Mouse (Mus musculus) retina, postnatal 1 day (tissue): Measurements from ENCODE around the gene Gimap3.

Experiments
- DNase-seq: peaks from one replicate; pipeline ENCODE4 v3.0.0-alpha.2; 2012

The Gimap3 gene

DNA sequence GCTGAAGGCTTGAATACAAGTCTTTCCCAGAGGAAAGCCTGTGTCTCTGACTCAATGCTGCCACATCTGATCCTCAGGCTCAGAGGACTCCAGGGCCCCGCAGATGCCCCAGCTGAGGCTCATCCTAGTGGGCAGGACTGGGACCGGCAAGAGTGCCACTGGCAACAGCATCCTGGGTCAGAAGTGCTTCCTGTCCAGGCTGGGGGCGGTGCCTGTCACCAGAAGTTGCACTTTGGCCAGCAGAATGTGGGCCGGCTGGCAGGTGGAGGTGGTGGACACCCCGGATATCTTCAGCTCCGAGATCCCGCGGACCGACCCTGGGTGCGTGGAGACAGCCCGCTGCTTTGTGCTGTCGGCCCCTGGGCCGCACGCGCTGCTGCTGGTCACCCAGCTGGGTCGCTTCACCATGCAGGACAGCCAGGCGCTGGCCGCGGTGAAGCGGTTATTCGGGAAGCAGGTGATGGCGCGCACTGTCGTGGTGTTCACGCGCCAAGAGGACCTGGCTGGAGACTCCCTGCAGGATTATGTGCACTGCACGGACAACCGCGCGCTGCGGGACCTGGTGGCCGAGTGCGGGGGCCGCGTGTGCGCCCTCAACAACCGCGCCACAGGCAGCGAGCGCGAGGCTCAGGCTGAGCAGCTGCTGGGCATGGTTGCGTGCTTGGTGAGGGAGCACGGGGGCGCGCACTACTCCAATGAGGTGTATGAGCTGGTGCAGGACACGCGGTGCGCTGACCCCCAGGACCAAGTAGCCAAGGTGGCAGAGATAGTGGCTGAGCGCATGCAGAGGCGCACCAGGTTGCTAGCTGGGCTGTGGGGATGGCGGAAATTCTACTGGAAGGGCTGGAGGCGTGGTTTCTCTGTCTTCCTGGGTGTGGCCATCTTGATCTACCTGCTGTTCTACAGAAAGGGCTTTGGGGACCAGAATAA is 28.0 kb downstream of the Gimap3 start:
- peak; percentile 34 for DNase-seq

GRCm38 (mm10) chr6:48741711-48742206 is 28.9 kb downstream of the Gimap3 start:
- DNase-seq, result no peak

DNA sequence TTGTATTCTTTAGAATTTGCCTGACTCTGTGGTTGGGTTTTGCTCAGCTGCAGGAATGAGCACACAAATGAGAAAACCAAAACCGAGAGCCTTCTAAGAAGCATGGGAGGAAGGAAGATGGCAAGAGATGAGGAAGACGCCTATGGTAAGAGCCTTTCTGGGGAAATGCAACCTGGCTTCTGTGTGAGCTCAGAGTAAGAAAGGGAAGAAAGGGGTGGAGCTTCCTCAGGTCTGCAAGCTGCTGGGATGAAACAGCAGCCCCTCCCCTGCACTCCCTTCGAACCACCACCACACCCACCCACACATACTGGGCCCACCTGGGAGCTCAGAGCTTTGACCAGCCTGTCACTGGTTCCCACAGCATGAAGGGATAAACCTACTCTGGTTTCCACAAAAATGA is 29.4 kb downstream of the Gimap3 start:
- DNase-seq, result no peak

DNA sequence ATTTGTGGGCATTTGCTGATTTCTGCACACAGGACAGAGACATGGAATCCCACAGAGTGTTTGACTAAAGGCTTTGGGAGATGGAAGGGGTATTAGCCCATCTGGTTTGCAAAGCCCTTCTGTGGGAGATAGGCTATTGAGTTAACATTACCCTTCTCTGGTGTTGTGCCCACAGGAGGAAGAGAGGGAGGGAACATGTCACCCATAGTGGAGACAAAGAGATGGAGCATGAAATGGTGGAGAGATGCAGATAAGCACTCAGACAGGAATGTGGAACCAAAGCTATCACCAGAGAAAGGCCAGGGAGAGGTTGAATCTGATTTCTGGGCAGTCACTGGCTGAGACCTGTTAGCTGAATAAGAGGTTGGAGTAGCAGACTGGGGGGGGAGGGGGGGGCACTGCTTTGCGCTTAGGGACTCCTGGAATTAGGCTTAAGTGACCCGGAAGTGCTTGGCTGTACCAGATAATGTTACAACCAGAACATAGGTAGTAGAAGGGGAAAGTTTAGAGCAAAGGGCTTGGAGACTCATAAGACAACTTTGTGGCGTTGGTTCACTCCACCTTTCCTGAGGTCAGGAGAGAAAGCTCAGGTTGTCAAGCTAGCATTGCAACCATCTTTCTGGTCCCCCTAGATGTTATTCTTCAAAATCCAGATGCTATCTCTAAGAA is 30.0 kb downstream of the Gimap3 start:
- no peak for DNase-seq

DNA sequence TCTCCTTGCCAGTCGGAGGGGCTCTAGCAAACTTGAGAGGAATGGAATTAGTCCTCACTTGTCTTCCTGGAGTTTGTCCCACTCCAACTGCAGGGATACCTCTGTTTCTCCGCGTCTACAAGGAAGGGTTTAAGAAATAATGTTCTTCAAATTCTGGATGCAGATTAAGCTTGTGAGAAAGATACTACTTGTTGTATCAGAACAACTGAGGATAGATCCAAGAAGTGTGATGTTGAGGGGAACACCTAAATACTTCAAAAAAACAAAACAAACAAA is 30.9 kb downstream of the Gimap3 start:
- no peak for DNase-seq

DNA sequence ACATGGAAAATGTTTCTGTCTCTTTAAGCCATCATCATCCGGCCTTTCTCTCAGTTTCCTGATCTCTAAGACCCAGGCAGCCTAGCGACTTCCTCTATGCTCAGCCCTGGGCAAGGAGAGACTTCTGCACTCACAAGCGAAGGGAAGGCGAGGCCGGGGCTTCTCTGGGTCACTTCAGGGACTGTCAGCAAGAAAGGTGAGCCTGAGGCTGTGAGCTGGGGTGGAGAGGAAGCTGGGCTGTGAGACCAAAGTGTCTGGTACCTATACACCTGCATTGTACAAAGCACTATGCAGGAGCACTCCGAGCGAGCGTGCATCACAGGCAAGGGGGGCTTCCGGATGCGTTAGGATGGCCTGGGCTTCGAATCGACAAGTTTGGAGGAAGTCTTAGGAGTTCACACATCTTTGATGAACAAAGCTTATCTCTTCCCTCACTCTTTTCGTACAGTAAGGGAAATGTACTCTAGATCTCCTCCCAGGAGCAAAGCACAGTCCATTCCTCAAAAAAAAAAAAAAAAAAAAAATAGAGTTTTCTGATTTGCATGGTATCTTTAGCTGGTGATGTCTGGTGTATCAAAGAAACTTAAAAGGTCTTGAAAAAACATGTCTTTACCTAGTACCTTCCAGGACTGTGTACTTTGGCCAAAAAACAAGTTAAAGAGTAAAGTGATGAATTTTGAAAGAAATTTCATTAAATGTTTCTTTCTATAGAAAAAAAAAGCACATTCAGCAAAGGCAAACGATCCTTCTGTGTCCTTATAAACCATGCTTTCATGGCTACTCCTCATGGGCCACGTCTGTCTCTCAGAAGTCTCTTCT is 31.5 kb downstream of the Gimap3 start, which contains the start of gene Gimap1:
Gimap1 (plus strand) TSS at position 94 of the 819 bp plus-strand sequence.
- DNase-seq, result no peak

DNA sequence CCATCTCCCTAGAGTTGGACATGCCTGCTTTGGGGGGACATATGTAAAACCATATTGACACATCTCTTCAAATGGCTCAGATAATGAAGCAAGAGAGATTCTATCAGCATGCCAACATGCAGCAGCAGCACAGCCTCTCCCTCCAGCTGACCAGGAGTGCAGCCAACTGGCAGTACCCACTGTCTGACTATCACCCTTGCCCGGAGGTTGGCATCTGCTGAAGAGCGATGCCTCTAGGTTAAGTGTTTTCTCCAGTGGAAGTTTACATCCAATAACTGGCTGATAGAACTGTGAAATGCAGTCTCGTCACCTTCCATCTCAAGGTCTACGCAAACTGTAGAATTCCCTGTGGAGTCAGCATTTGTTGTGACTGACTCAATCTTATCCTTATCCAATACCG is 33.0 kb downstream of the Gimap3 start:
- DNase-seq, result no peak

DNA sequence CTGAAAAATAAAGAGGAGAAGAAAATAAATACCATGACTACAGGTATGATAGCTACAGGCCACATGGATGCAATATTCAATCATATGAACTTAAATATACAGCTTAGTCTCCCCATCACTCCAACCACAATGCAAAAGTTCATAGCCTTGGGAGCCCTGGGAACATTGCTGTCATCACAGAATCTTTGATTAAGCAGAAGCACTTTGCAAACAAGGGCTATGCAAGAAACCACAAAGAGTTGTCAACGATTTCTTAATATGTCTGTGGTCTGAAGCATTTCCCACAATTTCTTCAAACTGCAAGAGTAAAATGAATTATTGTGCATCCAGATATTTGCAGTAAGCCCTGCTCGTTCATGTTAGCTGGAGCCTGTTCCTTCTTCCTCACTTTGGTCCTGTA is 33.6 kb downstream of the Gimap3 start:
- no peak for DNase-seq

DNA sequence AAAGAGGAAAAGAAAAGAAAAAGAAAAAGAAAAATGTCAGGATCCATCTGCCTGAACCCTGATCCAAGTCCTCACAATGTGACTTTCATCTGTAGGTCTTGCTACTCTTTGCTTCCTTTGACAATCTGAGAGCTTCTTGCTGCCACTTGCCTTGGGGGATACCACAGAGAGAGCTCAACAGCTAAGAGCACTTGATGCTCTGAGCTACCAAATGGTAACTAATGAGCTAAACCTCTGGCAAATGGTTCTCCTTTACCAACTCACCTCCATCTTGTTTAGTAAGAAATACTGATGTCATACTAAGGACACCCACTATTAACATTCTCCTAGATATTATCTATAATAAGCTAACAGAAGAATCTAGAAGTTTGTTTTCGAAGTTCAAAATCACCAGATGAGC is 37.0 kb downstream of the Gimap3 start:
- no peak for DNase-seq

DNA sequence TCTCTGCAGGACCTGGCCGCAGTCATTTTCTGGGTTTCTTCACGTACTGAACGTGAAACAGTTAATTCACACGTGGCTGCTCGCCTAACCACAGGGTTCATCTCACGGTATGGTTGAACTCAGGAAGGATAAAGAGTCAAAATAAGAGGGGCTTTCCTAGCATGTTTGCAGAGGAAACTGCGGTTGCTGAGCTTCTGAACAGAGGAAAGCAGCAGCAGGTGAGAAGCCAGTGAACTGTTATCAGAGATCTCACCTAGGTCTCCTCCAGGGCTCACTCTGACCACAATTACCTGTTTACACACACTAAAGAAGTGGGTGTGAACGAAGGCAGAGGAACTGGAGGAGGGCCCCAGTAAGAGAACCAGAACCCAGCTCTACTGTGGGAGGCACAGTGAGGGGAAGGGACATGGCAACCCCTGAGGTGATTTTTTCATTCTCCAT is 37.8 kb downstream of the Gimap3 start:
- no peak for DNase-seq

- DNase-seq, result no peak
Measured at GRCm38 (mm10) chr6:48727761-48728160, 42.9 kb downstream of the Gimap3 start.

DNA sequence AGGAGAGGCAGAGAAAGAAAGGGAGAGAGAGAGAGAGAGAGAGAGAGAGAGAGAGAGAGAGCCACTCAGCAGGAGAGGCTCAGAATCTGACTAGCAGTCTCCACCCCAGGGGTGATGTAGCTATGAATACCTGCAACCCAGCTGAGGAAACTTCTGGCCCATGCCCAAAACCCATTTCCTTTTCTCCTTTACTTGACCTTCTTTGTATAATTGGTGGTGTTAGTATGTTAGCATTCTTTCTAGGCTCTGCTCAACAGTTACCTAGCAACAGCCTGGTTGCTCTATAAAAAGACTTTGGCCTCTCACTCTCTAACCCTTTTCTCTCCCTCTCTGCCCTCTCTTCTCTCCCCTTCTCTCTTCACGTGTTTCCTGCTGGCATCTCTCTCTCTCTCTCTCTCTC is 45.2 kb downstream of the Gimap3 start:
- DNase-seq, result peak; percentile 13

DNA sequence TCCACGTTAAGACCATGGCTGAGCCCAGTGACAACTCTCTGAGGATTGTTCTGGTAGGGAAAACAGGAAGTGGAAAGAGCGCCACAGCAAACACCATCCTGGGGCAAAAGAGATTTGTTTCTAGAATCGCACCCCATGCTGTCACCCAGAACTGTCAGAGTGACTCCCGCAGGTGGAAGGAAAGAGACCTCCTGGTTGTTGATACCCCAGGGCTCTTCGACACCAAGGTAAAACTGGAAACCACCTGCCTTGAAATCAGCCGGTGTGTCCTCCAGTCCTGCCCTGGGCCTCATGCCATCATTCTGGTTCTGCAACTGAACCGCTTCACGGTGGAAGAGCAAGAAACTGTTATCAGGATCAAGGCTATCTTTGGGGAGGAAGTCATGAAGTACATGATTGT is 47.2 kb downstream of the Gimap3 start:
- no peak for DNase-seq

- no peak for DNase-seq
Measured at GRCm38 (mm10) chr6:48720326-48720725, 50.3 kb downstream of the Gimap3 start.

DNA sequence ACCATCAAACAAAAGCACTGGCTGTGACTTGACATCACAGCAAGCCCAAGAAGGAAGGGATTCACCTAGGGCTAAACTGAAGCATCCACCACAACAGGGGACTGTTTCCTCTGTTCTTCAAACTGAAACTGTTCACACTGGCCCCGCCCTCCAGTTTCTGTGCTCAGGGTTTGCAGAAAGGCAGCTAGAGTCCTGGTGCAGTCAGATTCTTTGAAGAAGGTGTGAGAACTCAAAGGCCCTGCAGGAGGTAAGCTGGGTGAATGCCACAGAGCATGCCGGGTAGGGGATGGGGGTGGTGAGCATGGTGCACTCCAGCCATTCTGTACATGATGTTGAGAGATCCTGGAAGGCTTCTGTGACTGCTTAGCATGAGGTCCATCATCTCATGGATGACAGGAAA is 52.2 kb downstream of the Gimap3 start, which contains the start of the genes Gm28053 and Gimap7:
Gm28053 (plus strand) TSS at position 153 of the 400 bp plus-strand sequence.
Gimap7 (plus strand) TSS at position 167 of the 400 bp plus-strand sequence.
- no peak for DNase-seq
